Mouse (Mus musculus): ENCODE data around the gene Fam131a. TPM values are rescaled to one million over a fixed set of nuclear protein-coding genes. Genes with fewer than 3 reads are reported as not detected.

Gene Fam131a
- polyA plus RNA-seq, 1 experiment: 18.1 TPM

DNA sequence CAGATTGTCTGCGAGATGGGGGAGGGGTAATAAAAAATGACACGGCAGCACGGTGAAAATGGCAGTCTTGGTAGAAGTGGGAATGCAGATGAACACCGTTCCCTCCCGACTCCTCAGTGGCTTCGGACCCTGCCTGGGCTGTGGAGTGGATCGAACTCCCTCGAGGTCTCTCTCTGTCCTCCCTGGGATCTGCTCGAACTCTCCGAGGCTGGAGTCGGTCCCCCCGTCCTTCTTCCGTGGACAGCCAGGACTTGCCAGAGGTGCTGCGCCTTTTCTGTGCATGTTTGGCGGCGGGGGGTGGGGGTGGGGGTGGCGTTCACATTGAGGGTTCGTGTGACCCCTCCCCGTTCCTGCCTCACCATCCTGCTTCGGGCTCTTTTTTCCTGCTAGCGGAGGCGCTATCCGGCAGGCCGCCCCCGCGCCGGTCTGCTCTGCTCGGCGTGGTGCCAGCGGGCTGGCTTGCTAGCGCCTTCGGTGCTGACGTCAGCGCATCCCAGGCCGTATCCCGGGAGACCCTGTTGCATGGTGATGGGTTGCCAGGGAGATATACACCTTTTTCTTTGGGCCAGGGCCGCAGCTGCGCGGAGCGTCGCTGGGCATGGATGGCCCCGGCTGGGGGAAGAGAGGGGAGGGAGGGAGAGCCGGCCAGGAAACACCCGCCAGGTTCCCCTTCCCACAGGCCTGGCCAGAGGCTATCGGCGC lies 2.7 kb downstream of the Fam131a start:
- peak; percentile 67 for DNase-seq (ENCODE audit: low spot score)

DNA sequence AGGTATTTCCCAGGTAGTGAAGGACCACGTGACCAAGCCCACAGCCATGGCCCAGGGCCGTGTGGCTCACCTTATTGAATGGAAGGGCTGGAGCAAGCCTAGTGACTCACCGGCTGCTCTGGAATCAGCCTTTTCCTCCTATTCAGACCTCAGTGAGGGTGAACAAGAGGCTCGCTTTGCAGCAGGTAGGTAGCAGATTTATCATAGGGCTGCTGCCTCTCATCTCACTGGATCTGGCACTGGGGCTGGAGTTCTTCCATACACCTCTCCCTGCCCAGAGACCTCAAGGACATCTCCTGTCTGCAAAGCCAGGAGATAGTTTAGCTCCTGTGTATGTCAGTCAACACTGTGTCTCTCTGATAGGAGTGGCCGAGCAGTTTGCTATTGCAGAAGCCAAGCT lies 6.2 kb downstream of the Fam131a start:
- no peak for DNase-seq (ENCODE audit: low spot score)

DNA sequence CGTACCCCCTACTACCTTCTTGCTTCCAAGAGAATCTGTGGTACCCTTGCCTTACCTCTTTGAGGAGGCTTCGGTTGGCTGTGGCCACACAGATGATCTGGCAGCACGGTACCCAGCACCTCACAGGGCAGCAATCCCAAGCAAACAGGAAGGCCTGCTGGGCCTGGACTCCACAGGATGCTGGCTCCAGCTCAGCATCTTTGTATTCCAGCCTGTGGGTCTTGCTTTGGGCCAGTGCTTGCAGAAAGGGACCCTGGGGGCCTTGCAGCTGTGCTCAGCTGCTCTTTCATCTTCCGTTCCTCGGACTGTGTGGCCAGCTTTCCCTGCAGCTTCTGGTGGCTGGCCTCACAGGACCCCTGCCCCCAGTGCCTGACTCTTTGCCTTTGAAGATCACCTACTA lies 7.0 kb downstream of the Fam131a start:
- DNase-seq (ENCODE audit: low spot score): no peak

GRCm38 (mm10) chr16:20701316-20701715 lies 8.3 kb downstream of the Fam131a start:
- DNase-seq (ENCODE audit: low spot score): no peak

GRCm38 (mm10) chr16:20701729-20702521 lies 8.9 kb downstream of the Fam131a start:
- no peak for DNase-seq (ENCODE audit: low spot score)

DNA sequence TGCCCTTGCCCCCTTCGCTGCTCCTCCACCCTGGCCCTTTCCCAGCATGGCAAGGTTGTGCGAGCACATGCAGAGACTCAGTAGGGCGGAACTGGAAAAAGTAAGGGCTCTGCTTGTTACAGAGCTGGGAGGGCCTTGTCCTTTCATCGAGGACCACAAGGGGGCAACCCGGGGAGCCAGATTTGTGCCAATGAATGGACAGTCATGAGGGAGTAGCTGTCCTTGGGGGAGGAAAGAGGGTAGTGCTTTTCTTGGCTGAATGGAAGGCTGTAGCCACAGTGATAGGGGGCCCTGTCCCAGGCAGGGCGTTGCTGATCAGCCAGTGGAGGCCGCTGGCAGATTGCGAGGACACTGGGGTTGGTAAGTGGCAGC lies 9.5 kb downstream of the Fam131a start:
- DNase-seq (ENCODE audit: low spot score): no peak

DNA sequence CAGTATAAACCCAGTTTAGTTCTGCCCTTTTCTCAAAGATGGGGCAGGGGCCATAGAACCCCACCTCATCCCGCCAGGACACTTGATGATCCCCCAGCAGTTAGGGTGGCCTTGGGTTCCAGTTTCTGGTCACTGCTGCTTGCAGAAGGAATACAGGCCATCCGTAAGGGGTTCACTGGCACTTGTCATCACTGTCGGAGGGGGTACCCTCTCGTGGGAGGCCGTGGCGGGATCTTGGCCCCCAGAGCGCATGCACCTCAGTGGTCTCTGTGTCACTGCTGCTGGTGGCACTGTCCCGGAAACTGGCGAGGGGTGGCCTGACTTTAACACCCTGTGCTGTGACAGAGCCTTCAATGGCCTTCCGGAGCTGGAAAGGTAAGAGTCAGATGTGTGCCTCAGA lies 10.0 kb downstream of the Fam131a start:
- DNase-seq (ENCODE audit: low spot score): no peak

- no peak for DNase-seq (ENCODE audit: low spot score)
These were observed 10.8 kb downstream of the Fam131a start for GRCm38 (mm10) chr16:20703699-20704400.

GRCm38 (mm10) chr16:20705786-20706185 lies 12.7 kb downstream of the Fam131a start:
- no peak for DNase-seq (ENCODE audit: low spot score)

- no peak for DNase-seq (ENCODE audit: low spot score)
These were observed 13.5 kb downstream of the Fam131a start for GRCm38 (mm10) chr16:20706407-20707055.

- DNase-seq (ENCODE audit: low spot score): no peak
These were observed 15.3 kb downstream of the Fam131a start for GRCm38 (mm10) chr16:20708220-20708938.

DNA sequence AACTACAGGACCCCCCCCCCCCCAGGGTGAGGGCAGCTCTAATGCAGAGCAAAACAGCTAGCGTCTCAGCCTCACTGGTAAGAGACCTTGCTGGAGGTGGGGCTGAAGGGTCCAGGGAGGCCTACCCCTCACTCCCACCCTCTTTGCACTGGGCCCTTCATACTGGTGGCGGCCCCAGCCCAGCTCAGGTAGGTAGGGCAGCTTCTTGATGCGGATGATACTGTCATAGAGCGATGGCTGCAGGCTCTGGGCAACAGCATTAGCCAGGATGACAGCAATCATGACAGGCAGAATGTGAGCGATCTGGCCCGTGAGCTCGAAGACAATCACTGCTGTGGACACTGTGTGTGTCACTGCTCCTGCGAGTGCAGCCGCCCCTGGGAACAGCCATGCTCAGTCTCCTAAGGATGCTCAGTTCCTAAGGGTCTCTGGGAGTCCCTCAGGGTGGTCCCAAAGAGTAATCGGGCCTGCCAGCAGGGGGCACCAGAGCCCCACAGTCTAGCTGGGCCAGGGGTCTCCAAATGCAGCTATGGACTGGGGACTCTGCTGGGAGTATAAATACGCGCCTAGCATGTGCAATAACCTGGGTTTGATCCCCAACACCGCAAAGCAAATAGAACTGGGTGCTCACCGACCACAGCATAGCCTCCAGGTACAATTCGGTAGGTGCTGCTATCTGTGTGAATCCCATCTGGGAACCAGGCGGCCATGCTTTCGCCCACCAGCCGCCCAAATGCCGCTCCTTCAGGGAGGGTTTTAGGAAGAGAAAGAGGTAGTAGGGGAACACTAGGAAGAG lies 16.1 kb downstream of the Fam131a start:
- no peak for DNase-seq (ENCODE audit: low spot score)

GRCm38 (mm10) chr16:20710370-20710769 lies 17.3 kb downstream of the Fam131a start:
- DNase-seq (ENCODE audit: low spot score): no peak

GRCm38 (mm10) chr16:20710810-20711209 lies 17.8 kb downstream of the Fam131a start:
- DNase-seq (ENCODE audit: low spot score): no peak

GRCm38 (mm10) chr16:20712190-20712589 lies 19.1 kb downstream of the Fam131a start:
- no peak for DNase-seq (ENCODE audit: low spot score)

GRCm38 (mm10) chr16:20712889-20713288 lies 19.8 kb downstream of the Fam131a start:
- no peak for DNase-seq (ENCODE audit: low spot score)

GRCm38 (mm10) chr16:20714307-20715080 lies 21.5 kb downstream of the Fam131a start:
- DNase-seq (ENCODE audit: low spot score): no peak

DNA sequence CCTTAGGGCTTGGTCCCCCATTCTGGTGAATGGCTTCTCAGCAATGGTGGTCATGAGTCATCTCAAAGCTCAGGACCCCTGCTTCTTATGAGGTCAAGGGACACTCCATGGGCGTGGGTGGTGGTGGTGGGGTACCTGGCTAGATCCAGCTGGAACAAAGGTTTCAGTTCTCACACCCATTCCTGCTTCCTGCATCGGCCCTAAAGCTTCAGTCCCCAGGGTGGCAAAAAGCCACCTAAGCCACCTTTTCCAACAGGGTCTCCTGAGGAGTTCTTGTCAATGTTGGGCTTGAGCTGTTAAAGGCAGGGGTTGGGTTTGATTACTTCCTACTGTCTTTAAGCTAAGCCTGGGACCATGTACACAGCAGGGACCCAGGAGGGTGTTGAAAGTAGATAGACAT lies 22.1 kb downstream of the Fam131a start:
- no peak for DNase-seq (ENCODE audit: low spot score)

GRCm38 (mm10) chr16:20715566-20715965 lies 22.5 kb downstream of the Fam131a start:
- DNase-seq (ENCODE audit: low spot score): no peak

Data from urinary bladder, adult 2 months (tissue).